Mouse (Mus musculus) adrenal gland, adult 8-10 months (tissue): ENCODE data around the gene Olfr224. TPM values are rescaled to one million over a fixed set of nuclear protein-coding genes. Genes with fewer than 3 reads are reported as not detected.

Experiments used
- total RNA-seq, 4 experiments: library from RNA; stranded (reverse); gene quantifications; 2 replicates each; pipeline ENCODE4 v1.2.4; 2022

Olfr224 gene
- total RNA-seq, 4 experiments from 2014 or later: not detected

Other genes with a start within 250 kb of the Olfr224 start
- 10 to 100 TPM; 44.3 to 65.6 (median 54.7) TPM for gene Zfp672, start 240.2 kb downstream of the Olfr224 start, total RNA-seq
- 10 to 100 TPM; 53.5 to 58.2 (median 55.9) TPM for gene Sh3bp5l, start 239.8 kb downstream of the Olfr224 start, total RNA-seq
- not detected for gene Lypd8, start 191.5 kb downstream of the Olfr224 start, total RNA-seq
- not detected for gene 1810065E05Rik, start 149.4 kb downstream of the Olfr224 start, total RNA-seq
- not detected for gene Gm12253, start 138.0 kb downstream of the Olfr224 start, total RNA-seq
- gene Lypd9, start 117.6 kb downstream of the Olfr224 start, total RNA-seq: not detected
- gene Olfr30, start 108.3 kb downstream of the Olfr224 start, total RNA-seq: not detected
- gene Olfr332, start 78.0 kb downstream of the Olfr224 start, total RNA-seq: not detected
- gene Olfr331, start 68.0 kb downstream of the Olfr224 start, total RNA-seq: not detected
- 1 to 10 TPM in 3 of 4 experiments, under 1 TPM in 1; 0.49 to 1.8 (median 1.5) TPM for gene Olfr330, start 35.7 kb downstream of the Olfr224 start, total RNA-seq
- 1 to 10 TPM in 1 of 4 experiments, under 1 TPM in 3; 0.22 to 1.2 (median 0.71) TPM for gene Olfr329-ps, start 24.1 kb downstream of the Olfr224 start, total RNA-seq
- under 1 TPM; 0.31 to 0.73 (median 0.40) TPM for gene Olfr328, start 14.9 kb downstream of the Olfr224 start, total RNA-seq
- gene Olfr325, start 7.2 kb upstream of the Olfr224 start, total RNA-seq: not detected
- gene Olfr324, start 24.6 kb upstream of the Olfr224 start, total RNA-seq: not detected
- not detected for gene 2210407C18Rik, start 45.5 kb upstream of the Olfr224 start, total RNA-seq
- not detected for gene Olfr323, start 59.9 kb upstream of the Olfr224 start, total RNA-seq
- gene Trim58, start 69.9 kb upstream of the Olfr224 start, total RNA-seq: not detected
- gene Olfr322, start 88.2 kb upstream of the Olfr224 start, total RNA-seq: not detected
- not detected for gene Olfr320, start 110.5 kb upstream of the Olfr224 start, total RNA-seq
- not detected for gene Olfr319, start 128.6 kb upstream of the Olfr224 start, total RNA-seq
- not detected for gene Olfr318, start 153.5 kb upstream of the Olfr224 start, total RNA-seq
- not detected for gene Olfr317, start 168.7 kb upstream of the Olfr224 start, total RNA-seq
- not detected for gene Olfr316, start 182.2 kb upstream of the Olfr224 start, total RNA-seq
- not detected for gene Olfr315, start 202.6 kb upstream of the Olfr224 start, total RNA-seq
- gene Olfr314, start 212.4 kb upstream of the Olfr224 start, total RNA-seq: not detected
- gene Fam183b, start 231.4 kb upstream of the Olfr224 start, total RNA-seq: 1 to 10 TPM; 2.4 to 3.7 (median 2.9) TPM
- not detected for gene Olfr313, start 244.4 kb upstream of the Olfr224 start, total RNA-seq